Mouse (Mus musculus) left cerebral cortex, adult 2 months (tissue): ENCODE data around the gene Gpr165. TPM values are rescaled to one million over a fixed set of nuclear protein-coding genes. Genes with fewer than 3 reads are reported as not detected.

Source experiments
- DNase-seq, 2 experiments: peaks; one replicate each; pipeline ENCODE4 v3.0.0; 2021 to 2022; ENCODE audit warnings: low spot score in 2 of 2, mixed read lengths in 1 of 2; ENCODE audit errors: extremely low spot score in 1 of 2
- H3K27ac ChIP-seq: fragments of 200-600 bp; 2 replicates; pipeline ENCODE4 v1.8.1; 2022
- H3K4me3 ChIP-seq: fragments of 200-600 bp; 2 replicates; pipeline ENCODE4 v1.8.1; 2022
- CTCF ChIP-seq: fragments of 200-600 bp; IDR thresholded peaks from 2 replicates; pipeline ENCODE4 v1.8.1; 2022; ENCODE audit warnings: antibody characterized with exemption, mild to moderate bottlenecking, moderate library complexity
- intact Hi-C: fragments of 180-260 bp; cut with DNase I; formaldehyde crosslinking; loops from one replicate; pipeline ENCODE4 v1.15.1; 2025
- long read RNA-seq, 2 experiments: library from polyadenylated mRNA; stranded (forward); transcript quantifications; one replicate each; pipeline ENCODE4 v2.0.0; 2021; ENCODE audit warnings: borderline mapping rate in 2 of 2
- total RNA-seq, 2 experiments: library from RNA; stranded (reverse); gene quantifications; 2 replicates each; pipeline ENCODE4 v1.2.3; 2021

Gpr165 gene
- 10 to 100 TPM; 12.8 to 13.4 TPM for total RNA-seq
- long read RNA-seq, experiment 1, result 0 reads
- long read RNA-seq, experiment 2, partial matches to known transcripts, result 0 of 1 reads
- long read RNA-seq, experiment 2, other reads (novel, unspliced or antisense), result 0 of 1 reads

DNA sequence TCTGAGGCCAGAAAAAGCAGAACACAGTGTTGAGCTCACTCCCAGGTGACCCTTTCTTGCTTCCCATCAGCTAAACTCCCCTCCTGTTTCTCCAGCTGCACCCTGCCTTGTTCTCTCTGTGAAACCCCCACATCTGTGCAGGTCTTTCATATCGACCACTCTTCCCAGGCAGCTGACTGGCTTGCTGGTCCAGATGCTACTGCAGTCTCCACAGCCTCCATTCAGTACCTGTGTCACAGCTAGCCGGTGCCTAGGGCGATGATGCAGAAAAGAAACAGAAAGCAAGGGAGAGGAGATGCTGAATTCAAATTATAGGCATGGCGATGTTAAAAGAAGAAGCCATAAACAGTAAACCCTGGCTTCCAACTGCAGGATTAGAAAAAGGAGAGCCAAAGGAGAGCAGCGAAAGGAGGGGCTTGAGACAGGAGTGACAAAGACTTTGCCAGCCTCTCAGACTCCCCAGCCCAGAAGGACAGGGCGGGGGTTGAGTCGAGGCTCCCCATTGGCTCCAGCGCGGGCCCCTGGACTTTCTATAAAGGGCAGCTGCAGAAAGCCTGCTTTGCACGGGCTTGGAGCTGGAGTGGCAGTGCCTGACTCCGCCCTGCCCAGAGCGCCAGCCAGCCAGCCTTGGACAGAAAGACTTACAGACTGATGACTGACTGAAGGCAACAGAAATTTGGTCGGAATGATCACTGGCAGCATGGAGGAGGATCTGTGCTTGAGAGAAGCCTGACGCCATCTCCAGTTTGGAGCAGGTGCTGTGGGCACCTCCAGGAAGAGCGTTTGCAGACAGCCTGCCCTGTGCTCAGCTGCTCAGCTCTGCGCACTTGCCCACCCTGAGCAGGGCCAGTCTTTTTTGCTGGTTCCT lies at the start of gene Gpr165:
Gpr165 (plus strand) TSS at position 535 of the 868 bp plus-strand sequence.
- DNase-seq, result peak; percentile 65 to 69
- peak within 1 kb of the TSS; percentile 73 for H3K27ac ChIP-seq
- TF ChIP-seq CTCF, result no peak
- intact Hi-C loops, result no loop called here
- peak within 1 kb of the TSS; percentile 47 for H3K4me3 ChIP-seq

DNA sequence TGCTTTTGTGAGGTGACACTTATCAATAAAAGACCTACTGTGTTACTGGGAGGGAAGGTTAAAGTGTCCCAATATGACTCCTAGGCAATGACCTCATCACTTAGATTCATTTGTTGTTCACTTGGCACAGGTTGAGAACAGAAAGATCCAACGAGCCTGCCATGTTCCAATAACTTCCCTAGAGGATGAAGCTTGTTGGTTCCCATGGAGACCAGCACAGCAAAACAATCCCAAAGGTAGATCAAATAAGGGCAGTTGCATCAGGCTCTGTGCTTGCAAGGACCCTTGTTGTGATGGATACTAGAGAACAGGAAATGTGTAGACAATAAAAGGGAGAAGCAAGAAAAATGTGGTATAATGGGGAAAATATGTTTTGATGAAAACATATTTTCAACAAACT lies 38.4 kb upstream of the Gpr165 start:
- no peak for TF ChIP-seq CTCF
- no peak for DNase-seq
- intact Hi-C loops, result no loop called here
- Histone ChIP-seq H3K27ac (no peak overlapping the region), H3K4me3 (no peak overlapping the region)
